In the genomic region with DNA sequence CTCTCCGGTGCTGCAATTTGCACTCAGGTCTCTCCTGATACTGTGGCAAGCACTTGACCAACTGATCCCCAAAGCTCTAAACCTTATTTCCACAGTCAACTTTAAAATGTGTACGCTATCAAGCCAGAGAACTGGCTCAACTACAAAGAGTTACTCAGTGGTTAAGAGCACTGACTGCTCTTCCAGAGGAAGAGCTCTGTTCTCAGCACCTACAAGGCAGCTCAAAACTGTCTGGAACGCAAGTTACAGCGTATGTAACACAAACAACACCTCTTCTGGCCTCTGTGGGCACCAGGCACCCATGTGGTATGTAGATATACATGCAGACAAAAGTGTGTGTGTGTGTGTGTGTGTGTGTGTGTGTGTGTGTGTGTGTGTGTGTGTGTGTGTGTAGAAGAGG, we compare ENCODE assay signal across 35 mouse cellular contexts.
"Had no signal": no experiment of that assay in that cellular context is flagged by ENCODE, and none has a peak within 500 bp of the region (broad histone marks: within the 10 kb centered on the region; RNA-seq: fewer than 3 reads in every experiment).

No protein-coding gene starts in this region.

- H3K4me2 ChIP-seq: heart, embryonic 11.5 days; heart, embryonic 12.5 days; heart, embryonic 13.5 days; heart, embryonic 15.5 days; hindbrain, embryonic 12.5 days; hindbrain, embryonic 13.5 days; hindbrain, embryonic 14.5 days; hindbrain, embryonic 15.5 days; intestine, embryonic 15.5 days; kidney, embryonic 15.5 days had no signal

- H3K4me3 ChIP-seq: heart, embryonic 12.5 days; heart, embryonic 13.5 days; heart, embryonic 15.5 days; hindbrain, embryonic 10.5 days; hindbrain, embryonic 12.5 days; hindbrain, embryonic 13.5 days; hindbrain, embryonic 15.5 days; intestine, embryonic 15.5 days; kidney, embryonic 15.5 days; layer of hippocampus, adult 2 months; left cerebral cortex, adult 2 months had no signal

- H3K27ac ChIP-seq: heart, embryonic 13.5 days; heart, embryonic 15.5 days; hindbrain, embryonic 10.5 days; hindbrain, embryonic 12.5 days; hindbrain, embryonic 13.5 days; hindbrain, embryonic 14.5 days; hindbrain, embryonic 15.5 days; hindbrain, postnatal 0 days; intestine, embryonic 15.5 days; kidney, embryonic 15.5 days; kidney, postnatal 0 days; layer of hippocampus, adult 2 months; left cerebral cortex, adult 2 months had no signal

- H3K9me3 ChIP-seq: heart, embryonic 12.5 days; heart, embryonic 13.5 days; heart, embryonic 15.5 days; hindbrain, embryonic 10.5 days; hindbrain, embryonic 12.5 days; hindbrain, embryonic 13.5 days; hindbrain, embryonic 15.5 days; intestine, embryonic 15.5 days; kidney, embryonic 15.5 days had no signal

- H3K4me1 ChIP-seq: hindbrain, embryonic 15.5 days; intestine, embryonic 15.5 days had no signal

- H3K9ac ChIP-seq: heart, embryonic 12.5 days; heart, embryonic 13.5 days; heart, embryonic 15.5 days; hindbrain, embryonic 12.5 days; hindbrain, embryonic 13.5 days; hindbrain, embryonic 14.5 days; hindbrain, embryonic 15.5 days; intestine, embryonic 15.5 days; kidney, embryonic 15.5 days had no signal

- H3K27me3 ChIP-seq: heart, embryonic 12.5 days; heart, embryonic 13.5 days; heart, embryonic 15.5 days; hindbrain, embryonic 12.5 days; hindbrain, embryonic 13.5 days; hindbrain, embryonic 15.5 days; intestine, embryonic 15.5 days; kidney, embryonic 15.5 days had no signal

- ATAC-seq: hindbrain, embryonic 16.5 days; hindbrain, postnatal 0 days; inflammation-experienced regulatory T-cells, adult 6 months; intestine, embryonic 15.5 days; intestine, embryonic 16.5 days; intestine, postnatal 0 days had no signal

- DNase-seq: heart, postnatal 10 days; heart, postnatal 14 days; heart, postnatal 36 days; heart, postnatal 4 days; kidney, adult 11 months; kidney, adult 18-20 months; kidney, adult 2 months; kidney, adult 8-10 months; kidney, adult 9 months; kidney, postnatal 10 days; kidney, postnatal 14 days; kidney, postnatal 25 days; kidney, postnatal 36 days; kidney, postnatal 4 days; layer of hippocampus, adult 9-11 months; layer of hippocampus, postnatal 36 days had no signal

- H3K36me3 ChIP-seq: heart, embryonic 12.5 days; heart, embryonic 13.5 days; heart, embryonic 15.5 days; hindbrain, embryonic 10.5 days; hindbrain, embryonic 12.5 days; hindbrain, embryonic 13.5 days; hindbrain, embryonic 15.5 days; intestine, embryonic 15.5 days; kidney, embryonic 15.5 days had no signal
